Mouse (Mus musculus) embryo, embryonic 11.5 days (tissue): Measurements from ENCODE around the gene Ergic1.

Experiments
- DNase-seq: peaks from one replicate; pipeline ENCODE4 v3.0.0-alpha.2; 2012; ENCODE audit warnings: low read depth, low spot score

Gene Ergic1

DNA sequence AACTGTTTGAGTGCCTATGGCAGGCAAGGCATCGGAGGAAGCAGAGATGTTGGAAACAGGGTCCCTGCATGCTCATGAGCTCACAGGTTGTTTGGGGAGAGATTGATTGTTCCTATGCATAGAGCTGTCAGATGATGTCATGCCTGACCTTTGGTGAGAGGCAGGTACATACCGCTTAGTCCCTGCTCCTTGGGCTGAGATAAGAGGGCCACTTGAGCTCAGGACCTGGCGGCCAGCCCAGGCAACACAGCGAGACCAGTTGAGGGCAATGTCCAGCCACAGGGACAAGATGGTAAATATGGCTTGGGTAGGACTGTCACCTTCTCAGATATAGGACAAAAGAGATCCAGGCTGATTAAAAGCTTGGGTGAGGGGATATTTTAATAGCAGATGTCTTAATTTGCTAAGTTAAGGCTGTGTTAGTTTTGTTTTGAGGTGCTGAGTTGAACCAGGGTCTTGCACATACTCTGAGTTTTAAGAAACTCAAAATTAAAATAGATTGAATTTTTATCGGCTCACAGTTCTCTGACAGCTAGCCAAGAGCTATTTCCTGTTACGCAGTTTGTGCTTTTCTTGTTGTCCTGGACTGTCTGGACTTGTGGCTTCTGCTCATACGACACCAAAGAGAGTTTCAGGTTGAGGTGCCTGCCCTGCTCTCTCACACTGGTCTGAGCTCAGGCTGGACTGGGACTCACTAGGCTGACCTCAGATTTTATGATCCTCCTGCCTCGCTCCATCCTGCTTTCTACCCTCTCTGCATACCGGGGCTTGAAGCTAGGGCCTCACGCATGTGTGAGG is 138.7 kb downstream of the Ergic1 start:
- no peak for DNase-seq

DNA sequence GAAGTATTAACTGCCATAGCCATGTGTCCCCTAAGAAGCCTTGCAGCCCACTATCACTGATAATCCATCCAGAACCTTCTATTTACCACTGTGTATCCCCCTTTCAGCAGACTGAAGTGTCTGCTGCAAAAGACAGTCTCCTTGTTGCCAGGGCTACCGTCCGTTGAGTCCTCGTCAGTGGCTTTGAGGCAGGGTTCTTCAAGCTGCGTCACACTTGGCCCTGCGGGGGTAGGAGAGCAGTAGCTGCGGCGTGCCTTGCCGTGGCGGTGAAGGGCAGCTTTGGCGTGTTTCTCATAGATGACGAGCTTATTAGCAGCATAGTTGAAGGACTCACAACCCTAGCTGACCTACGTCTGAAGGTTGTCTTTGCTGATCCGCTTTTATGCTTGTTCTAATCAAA is 140.3 kb downstream of the Ergic1 start:
- no peak for DNase-seq

DNA sequence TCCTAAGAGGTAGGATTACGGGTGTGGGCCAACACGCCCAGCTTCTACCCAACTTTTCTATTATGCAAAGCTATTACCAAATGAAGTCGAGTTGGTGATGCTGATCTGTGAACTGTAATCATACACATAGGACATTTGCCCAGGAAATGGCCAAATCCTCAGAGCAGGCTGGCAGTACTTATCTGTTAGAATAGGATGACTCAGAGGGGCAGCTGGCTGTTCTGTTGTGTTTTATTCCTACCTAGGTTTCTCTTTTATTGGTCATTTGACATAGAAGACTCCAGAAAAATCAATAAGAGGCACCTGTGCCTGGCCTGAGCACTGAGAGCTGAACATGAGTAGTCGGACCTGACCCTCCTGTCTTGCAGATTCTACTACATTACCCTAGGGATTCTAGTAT is 141.3 kb downstream of the Ergic1 start:
- DNase-seq = no peak

DNA sequence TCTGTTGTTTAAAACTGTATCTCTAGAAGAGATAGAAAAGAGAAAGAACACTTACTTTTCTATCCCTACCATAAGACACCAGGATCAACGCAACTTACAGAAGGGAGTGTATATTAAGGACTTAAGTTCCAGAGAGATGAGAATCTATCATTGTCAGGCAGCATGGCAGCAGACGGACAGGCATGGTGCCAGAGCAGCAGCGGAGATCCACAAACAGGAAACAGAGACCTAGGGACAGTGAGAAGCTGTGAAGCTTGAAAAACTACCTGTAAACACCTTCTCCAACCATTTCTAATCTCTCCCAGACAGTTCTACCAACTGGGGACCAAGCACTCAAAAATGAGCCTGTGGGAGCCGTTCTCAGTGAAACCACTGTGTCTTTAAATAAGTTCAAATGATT is 142.4 kb downstream of the Ergic1 start:
- no peak for DNase-seq

DNA sequence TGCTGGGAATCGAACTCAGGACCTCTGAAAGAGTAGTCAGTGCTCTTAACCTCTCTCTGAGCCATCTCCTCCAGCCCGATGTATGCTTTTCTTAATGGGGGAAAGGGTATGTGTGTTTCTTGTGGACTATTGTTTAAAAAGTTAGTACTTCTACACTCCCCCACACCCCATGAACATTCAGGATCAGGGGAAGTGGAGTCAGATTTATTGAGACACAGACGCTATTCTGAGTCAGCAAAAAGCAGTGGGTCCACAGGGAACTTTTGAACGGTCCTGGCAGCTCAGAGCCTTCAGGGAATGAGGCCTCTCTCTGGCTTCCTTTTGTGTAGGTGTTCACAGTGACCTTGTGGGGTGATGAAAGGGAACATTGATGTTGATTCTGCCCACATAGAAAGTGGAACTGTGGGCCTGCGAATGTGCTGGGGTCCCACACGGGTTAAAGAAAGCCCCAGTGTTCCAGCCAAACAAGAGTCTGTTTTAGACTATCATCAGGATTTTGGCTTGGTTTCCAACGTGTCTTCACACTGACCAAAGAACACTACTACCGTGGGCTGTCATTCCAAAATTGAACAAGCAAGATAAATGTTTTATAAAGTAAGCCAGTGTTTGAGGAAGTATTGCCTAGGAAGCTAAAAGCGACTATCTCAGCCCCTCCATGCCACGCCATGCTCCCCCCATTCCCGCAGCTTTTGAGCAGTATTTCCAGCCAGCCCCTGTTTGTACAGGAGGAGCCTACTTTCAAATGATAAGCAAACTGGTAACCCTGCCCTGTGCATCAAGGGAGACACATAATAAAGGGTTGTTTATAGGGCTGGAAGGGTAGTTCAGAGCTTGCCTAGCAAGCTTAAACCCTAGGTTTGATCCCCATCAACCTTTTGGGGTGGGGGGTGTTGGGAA is 144.4 kb downstream of the Ergic1 start:
- DNase-seq = no peak
